Mouse (Mus musculus): Measurements from ENCODE around the gene Ikbip. TPM values are rescaled to one million over a fixed set of nuclear protein-coding genes. Genes with fewer than 3 reads are reported as not detected.

Gene Ikbip
- 12.3 TPM for polyA plus RNA-seq (2012; fragmentation: generic; extraction: Trizol)
- long read RNA-seq, experiment 1, transcript Ikbip-202 (3 exons, 1,328 nt): major isoform, 18 of 51 reads
- long read RNA-seq, experiment 1, transcript Ikbip-201 (3 exons, 3,232 nt): minor isoform, 17 of 51 reads
- long read RNA-seq, experiment 1, partial matches to known transcripts: 1 of 51 reads
- long read RNA-seq, experiment 1, other reads (novel, unspliced or antisense): 15 of 51 reads
- long read RNA-seq, experiment 2, transcript Ikbip-202 (3 exons, 1,328 nt): minor isoform, 9 of 89 reads
- long read RNA-seq, experiment 2, transcript Ikbip-201 (3 exons, 3,232 nt): major isoform, 73 of 89 reads
- long read RNA-seq, experiment 2, partial matches to known transcripts: 0 of 89 reads
- long read RNA-seq, experiment 2, other reads (novel, unspliced or antisense): 7 of 89 reads

GRCm38 (mm10) chr10:91082550-91083392 lies at the start of gene Ikbip, which contains the start of gene Apaf1:
Ikbip (plus strand) TSS chr10:91082940.
Apaf1 (minus strand) TSS chr10:91082770.
- Histone ChIP-seq H3K79me3 (ENCODE audit: low read depth) (peaks cover 10% of the 10 kb centered on the region), H3K4me3 (ENCODE audit: insufficient read depth, poor library complexity, severe bottlenecking) (peak within 1 kb of the TSS; percentile 89), H3K36me3 (ENCODE audit: control insufficient read depth, insufficient read depth) (peaks cover 24% of the 10 kb centered on the region), H3K27me3 (ENCODE audit: control insufficient read depth, insufficient read depth, insufficient read length) (no peaks in the 10 kb centered on the region), H3K79me2 (ENCODE audit: control insufficient read depth, insufficient read depth) (peaks cover 38% of the 10 kb centered on the region), H3ac (ENCODE audit: control insufficient read depth, insufficient read length, low read depth) (peak within 1 kb of the TSS; percentile 79)
- TF ChIP-seq USF1 (IDR thresholded peaks at IDR 0.05; ENCODE audit: low read depth) (peak; percentile 28), MYOD1 (IDR thresholded peaks at IDR 0.05; ENCODE audit: control insufficient read depth, insufficient read length, low read depth) (no peak)

GRCm38 (mm10) chr10:91033942-91034341 lies 48.8 kb upstream of the Ikbip start:
- Histone ChIP-seq H3K79me2 (ENCODE audit: control insufficient read depth, insufficient read depth) (no peaks in the 10 kb centered on the region), H3ac (ENCODE audit: control insufficient read depth, insufficient read length, low read depth) (no peak overlapping the region), H3K79me3 (ENCODE audit: low read depth) (no peaks in the 10 kb centered on the region), H3K36me3 (ENCODE audit: control insufficient read depth, insufficient read depth) (peaks cover 36% of the 10 kb centered on the region), H3K4me3 (ENCODE audit: insufficient read depth, poor library complexity, severe bottlenecking) (no peak overlapping the region), H3K27me3 (ENCODE audit: control insufficient read depth, insufficient read depth, insufficient read length) (no peaks in the 10 kb centered on the region)
- TF ChIP-seq CTCF (IDR thresholded peaks at IDR 0.05; ENCODE audit: control insufficient read depth, insufficient read depth, insufficient read length): peak; percentile 53
- no peak for TF ChIP-seq MAX (IDR thresholded peaks at IDR 0.05)

GRCm38 (mm10) chr10:91049696-91050095 lies 33.0 kb upstream of the Ikbip start:
- TF ChIP-seq FOSL1 (IDR thresholded peaks at IDR 0.05; ENCODE audit: insufficient read depth, low read length, poor library complexity, severe bottlenecking) (peak; percentile 13), MAX (IDR thresholded peaks at IDR 0.05) (no peak), CTCF (IDR thresholded peaks at IDR 0.05; ENCODE audit: control insufficient read depth, insufficient read depth, insufficient read length) (no peak)
- H3K36me3 ChIP-seq (ENCODE audit: control insufficient read depth, insufficient read depth): peaks cover 55% of the 10 kb centered on the region
- no peaks in the 10 kb centered on the region for H3K79me2 ChIP-seq (ENCODE audit: control insufficient read depth, insufficient read depth)
- no peaks in the 10 kb centered on the region for H3K79me3 ChIP-seq (ENCODE audit: low read depth)
- H3K4me3 ChIP-seq (ENCODE audit: insufficient read depth, poor library complexity, severe bottlenecking): no peak overlapping the region
- H3ac ChIP-seq (ENCODE audit: control insufficient read depth, insufficient read length, low read depth): no peak overlapping the region
- no peaks in the 10 kb centered on the region for H3K27me3 ChIP-seq (ENCODE audit: control insufficient read depth, insufficient read depth, insufficient read length)

GRCm38 (mm10) chr10:91051156-91051555 lies 31.6 kb upstream of the Ikbip start:
- Histone ChIP-seq H3K4me3 (ENCODE audit: insufficient read depth, poor library complexity, severe bottlenecking) (no peak overlapping the region), H3K79me3 (ENCODE audit: low read depth) (no peaks in the 10 kb centered on the region), H3ac (ENCODE audit: control insufficient read depth, insufficient read length, low read depth) (no peak overlapping the region), H3K27me3 (ENCODE audit: control insufficient read depth, insufficient read depth, insufficient read length) (no peaks in the 10 kb centered on the region), H3K79me2 (ENCODE audit: control insufficient read depth, insufficient read depth) (no peaks in the 10 kb centered on the region), H3K36me3 (ENCODE audit: control insufficient read depth, insufficient read depth) (peaks cover 69% of the 10 kb centered on the region)
- TF ChIP-seq MYOG (IDR thresholded peaks at IDR 0.05; ENCODE audit: control insufficient read depth, extremely low read depth, insufficient read length) (no peak), USF1 (IDR thresholded peaks at IDR 0.05; ENCODE audit: low read depth) (no peak), CEBPB (IDR thresholded peaks at IDR 0.05; ENCODE audit: low read depth) (no peak), CTCF (IDR thresholded peaks at IDR 0.05; ENCODE audit: control insufficient read depth, insufficient read depth, insufficient read length) (no peak), MYOD1 (IDR thresholded peaks at IDR 0.05; ENCODE audit: control insufficient read depth, insufficient read length, low read depth) (no peak), FOSL1 (IDR thresholded peaks at IDR 0.05; ENCODE audit: insufficient read depth, low read length, poor library complexity, severe bottlenecking) (no peak), MAX (IDR thresholded peaks at IDR 0.05) (no peak)

GRCm38 (mm10) chr10:91052734-91053133 lies 30.0 kb upstream of the Ikbip start:
- Histone ChIP-seq H3ac (ENCODE audit: control insufficient read depth, insufficient read length, low read depth) (no peak overlapping the region), H3K36me3 (ENCODE audit: control insufficient read depth, insufficient read depth) (peaks cover 78% of the 10 kb centered on the region)
- TF ChIP-seq CTCF (IDR thresholded peaks at IDR 0.05; ENCODE audit: control insufficient read depth, insufficient read depth, insufficient read length): no peak
- TF ChIP-seq MYOG (IDR thresholded peaks at IDR 0.05; ENCODE audit: control insufficient read depth, extremely low read depth, insufficient read length): no peak
- no peak for TF ChIP-seq MAX (IDR thresholded peaks at IDR 0.05)
- no peak for TF ChIP-seq MYOD1 (IDR thresholded peaks at IDR 0.05; ENCODE audit: control insufficient read depth, insufficient read length, low read depth)
- no peak for TF ChIP-seq USF1 (IDR thresholded peaks at IDR 0.05; ENCODE audit: low read depth)
- TF ChIP-seq FOSL1 (IDR thresholded peaks at IDR 0.05; ENCODE audit: insufficient read depth, low read length, poor library complexity, severe bottlenecking): no peak
- TF ChIP-seq CEBPB (IDR thresholded peaks at IDR 0.05; ENCODE audit: low read depth): no peak

GRCm38 (mm10) chr10:91060742-91061141 lies 22.0 kb upstream of the Ikbip start:
- H3K36me3 ChIP-seq (ENCODE audit: control insufficient read depth, insufficient read depth): peaks cover 73% of the 10 kb centered on the region

More at GRCm38 (mm10) chr10:91052734-91053133, 30.0 kb upstream of the Ikbip start:
- H3K79me2 ChIP-seq (ENCODE audit: control insufficient read depth, insufficient read depth): no peaks in the 10 kb centered on the region
- H3K79me3 ChIP-seq (ENCODE audit: low read depth): no peaks in the 10 kb centered on the region
- no peak overlapping the region for H3K4me3 ChIP-seq (ENCODE audit: insufficient read depth, poor library complexity, severe bottlenecking)
- H3K27me3 ChIP-seq (ENCODE audit: control insufficient read depth, insufficient read depth, insufficient read length): no peaks in the 10 kb centered on the region

More at GRCm38 (mm10) chr10:91060742-91061141, 22.0 kb upstream of the Ikbip start:
- H3K79me2 ChIP-seq (ENCODE audit: control insufficient read depth, insufficient read depth): no peaks in the 10 kb centered on the region
- no peak overlapping the region for H3ac ChIP-seq (ENCODE audit: control insufficient read depth, insufficient read length, low read depth)
- H3K79me3 ChIP-seq (ENCODE audit: low read depth): no peaks in the 10 kb centered on the region
- TF ChIP-seq MYOD1 (IDR thresholded peaks at IDR 0.05; ENCODE audit: control insufficient read depth, insufficient read length, low read depth) (no peak), MYOG (IDR thresholded peaks at IDR 0.05; ENCODE audit: control insufficient read depth, extremely low read depth, insufficient read length) (no peak), CTCF (IDR thresholded peaks at IDR 0.05; ENCODE audit: control insufficient read depth, insufficient read depth, insufficient read length) (no peak), USF1 (IDR thresholded peaks at IDR 0.05; ENCODE audit: low read depth) (no peak), MAX (IDR thresholded peaks at IDR 0.05) (no peak), CEBPB (IDR thresholded peaks at IDR 0.05; ENCODE audit: low read depth) (no peak), FOSL1 (IDR thresholded peaks at IDR 0.05; ENCODE audit: insufficient read depth, low read length, poor library complexity, severe bottlenecking) (no peak)
- H3K27me3 ChIP-seq (ENCODE audit: control insufficient read depth, insufficient read depth, insufficient read length): no peaks in the 10 kb centered on the region
- H3K4me3 ChIP-seq (ENCODE audit: insufficient read depth, poor library complexity, severe bottlenecking): no peak overlapping the region

Measured in C2C12 (cell line).